Mouse (Mus musculus): ENCODE data around the gene Hnrnpul1. TPM values are rescaled to one million over a fixed set of nuclear protein-coding genes. Genes with fewer than 3 reads are reported as not detected.
A peak's percentile ranks its signal among the peaks of the same experiment; 100 is the strongest.

Hnrnpul1 gene
- polyA plus RNA-seq, 1 experiment = 84.0 TPM

DNA sequence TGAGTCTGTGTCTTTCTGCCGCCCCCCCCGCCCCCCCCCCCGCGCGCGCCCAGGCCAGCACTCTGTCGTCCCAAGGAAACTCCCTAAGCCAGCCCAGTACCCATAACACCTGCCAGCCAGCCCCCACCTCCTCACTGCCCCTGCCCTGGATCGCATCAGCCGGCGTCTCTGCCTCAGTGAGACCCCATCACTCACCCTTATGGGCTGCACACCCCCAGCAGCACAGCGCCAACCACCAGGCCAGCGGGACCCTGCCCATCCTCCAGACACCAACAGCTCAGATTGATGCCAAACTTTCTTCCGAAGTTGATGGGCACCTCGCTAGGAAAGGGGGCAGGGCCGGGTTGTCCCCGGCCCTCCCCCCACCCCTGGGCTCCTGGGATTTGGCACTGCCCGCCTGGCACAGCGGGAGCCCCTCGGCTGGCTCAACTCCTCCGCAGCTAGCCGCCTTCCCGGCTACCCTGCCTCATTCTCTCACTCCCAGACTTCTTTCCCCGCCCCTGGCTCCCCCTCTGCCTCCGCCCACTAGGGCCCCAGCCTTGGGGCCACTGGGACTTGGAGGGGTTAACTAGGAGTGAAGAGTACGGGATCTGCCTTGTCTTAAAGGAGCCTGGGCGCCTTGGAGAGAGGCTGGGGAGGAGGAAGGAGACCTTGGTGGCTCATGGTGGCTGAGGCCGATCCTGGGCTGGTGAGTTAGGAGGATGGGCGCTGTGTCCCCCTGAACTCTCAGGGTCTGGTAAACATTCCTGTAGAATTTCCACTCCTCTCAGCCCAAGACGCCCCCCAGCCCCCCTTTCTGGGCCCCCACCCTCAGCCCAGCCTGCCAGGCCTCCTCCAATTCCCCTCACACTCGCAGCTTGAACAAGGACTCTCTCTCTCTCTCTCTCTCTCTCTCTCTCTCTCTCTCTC, 33.9 kb upstream of the Hnrnpul1 start, which contains the start of gene Axl:
Gene Axl, minus strand, starts transcription at position 486 of the 909 bp plus-strand sequence.
- H3K4me3 ChIP-seq (ENCODE audit: insufficient read depth, poor library complexity, severe bottlenecking) = peak within 1 kb of the TSS; percentile 65
- H3K79me2 ChIP-seq (ENCODE audit: control insufficient read depth, insufficient read depth) = peaks cover 68% of the 10 kb centered on the region
- H3ac ChIP-seq (ENCODE audit: control insufficient read depth, insufficient read length, low read depth) = peak within 1 kb of the TSS; percentile 89
- H3K27me3 ChIP-seq (ENCODE audit: control insufficient read depth, insufficient read depth, insufficient read length) = no peaks in the 10 kb centered on the region
- TF ChIP-seq CEBPB (IDR thresholded peaks at IDR 0.05; ENCODE audit: low read depth) (no peak), CTCF (IDR thresholded peaks at IDR 0.05; ENCODE audit: control insufficient read depth, insufficient read depth, insufficient read length) (no peak), MYOG (IDR thresholded peaks at IDR 0.05; ENCODE audit: control insufficient read depth, extremely low read depth, insufficient read length) (no peak), MYOD1 (IDR thresholded peaks at IDR 0.05; ENCODE audit: control insufficient read depth, insufficient read length, low read depth) (no peak), MAX (IDR thresholded peaks at IDR 0.05) (no peak), FOSL1 (IDR thresholded peaks at IDR 0.05; ENCODE audit: insufficient read depth, low read length, poor library complexity, severe bottlenecking) (no peak), USF1 (IDR thresholded peaks at IDR 0.05; ENCODE audit: low read depth) (no peak)
- H3K36me3 ChIP-seq (ENCODE audit: control insufficient read depth, insufficient read depth) = peaks cover 20% of the 10 kb centered on the region
- peaks cover 38% of the 10 kb centered on the region for H3K79me3 ChIP-seq (ENCODE audit: low read depth)

DNA sequence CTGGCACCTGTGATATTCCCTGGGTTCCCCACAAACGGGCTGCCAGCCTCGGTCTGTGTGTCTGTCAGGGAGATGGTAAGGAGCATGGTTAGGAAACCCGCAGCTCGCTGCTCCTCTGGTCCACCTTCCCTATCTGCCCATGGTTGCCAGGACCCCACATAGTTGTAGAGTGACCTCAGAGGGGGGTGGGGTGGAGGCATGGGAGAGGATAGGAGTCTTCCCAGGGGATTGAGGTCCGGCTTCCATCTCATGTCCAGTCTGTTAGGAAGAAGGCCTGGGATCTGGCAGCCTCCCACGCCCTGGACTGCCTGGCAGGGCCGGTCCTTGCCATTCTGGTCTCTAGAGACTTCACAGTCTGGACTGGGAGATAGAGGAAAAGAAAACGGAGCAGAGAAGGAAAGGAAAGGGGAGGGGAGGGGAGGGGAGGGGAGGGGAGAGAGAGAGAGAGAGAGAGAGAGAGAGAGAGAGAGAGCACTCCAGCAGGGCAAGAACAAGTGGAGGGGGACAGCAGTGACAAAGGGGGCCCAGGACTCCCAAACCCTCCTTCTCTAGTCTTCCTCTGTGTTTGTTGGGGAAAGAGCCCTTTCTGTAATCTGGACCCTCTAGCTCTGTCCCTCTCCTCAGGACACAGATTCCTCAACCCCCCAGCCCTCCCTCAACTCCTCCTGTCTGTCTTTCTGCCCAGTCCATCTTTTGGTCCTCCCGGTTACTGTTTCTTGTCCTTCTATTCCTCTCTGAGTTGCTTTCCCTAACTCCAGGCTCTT, 33.1 kb upstream of the Hnrnpul1 start:
- H3K27me3 ChIP-seq (ENCODE audit: control insufficient read depth, insufficient read depth, insufficient read length) = no peaks in the 10 kb centered on the region
- H3K4me3 ChIP-seq (ENCODE audit: insufficient read depth, poor library complexity, severe bottlenecking) = peak overlapping the region; percentile 65
- H3K36me3 ChIP-seq (ENCODE audit: control insufficient read depth, insufficient read depth) = peaks cover 26% of the 10 kb centered on the region
- H3ac ChIP-seq (ENCODE audit: control insufficient read depth, insufficient read length, low read depth) = peak overlapping the region; percentile 88
- peaks cover 68% of the 10 kb centered on the region for H3K79me2 ChIP-seq (ENCODE audit: control insufficient read depth, insufficient read depth)
- TF ChIP-seq CTCF (IDR thresholded peaks at IDR 0.05; ENCODE audit: control insufficient read depth, insufficient read depth, insufficient read length) = no peak
- no peak for TF ChIP-seq CEBPB (IDR thresholded peaks at IDR 0.05; ENCODE audit: low read depth)
- TF ChIP-seq MYOD1 (IDR thresholded peaks at IDR 0.05; ENCODE audit: control insufficient read depth, insufficient read length, low read depth) = no peak
- TF ChIP-seq MAX (IDR thresholded peaks at IDR 0.05) = peak; percentile 13
- no peak for TF ChIP-seq USF1 (IDR thresholded peaks at IDR 0.05; ENCODE audit: low read depth)
- no peak for TF ChIP-seq MYOG (IDR thresholded peaks at IDR 0.05; ENCODE audit: control insufficient read depth, extremely low read depth, insufficient read length)
- peaks cover 38% of the 10 kb centered on the region for H3K79me3 ChIP-seq (ENCODE audit: low read depth)

DNA sequence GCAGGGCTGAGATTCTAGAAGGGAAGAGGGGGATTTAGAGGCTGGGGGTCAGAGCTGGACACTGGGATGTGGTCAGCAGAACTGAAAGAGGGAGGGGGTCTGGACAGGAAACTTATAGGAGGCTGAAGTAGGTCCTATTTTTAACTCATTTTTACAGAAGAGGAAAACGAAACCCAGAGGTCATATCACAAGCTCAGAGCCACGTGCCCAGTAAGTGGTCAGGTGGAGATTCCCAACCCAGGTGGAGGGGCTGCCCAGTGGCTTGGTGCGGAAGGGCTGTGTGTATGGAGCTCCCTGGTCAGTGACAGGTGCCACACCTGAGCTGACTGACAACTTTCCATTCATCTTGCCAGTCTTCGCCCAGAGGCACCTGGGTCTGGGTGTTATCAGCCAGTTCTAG, 32.4 kb upstream of the Hnrnpul1 start:
- H3K79me3 ChIP-seq (ENCODE audit: low read depth) = peaks cover 38% of the 10 kb centered on the region
- peaks cover 26% of the 10 kb centered on the region for H3K36me3 ChIP-seq (ENCODE audit: control insufficient read depth, insufficient read depth)
- TF ChIP-seq FOSL1 (IDR thresholded peaks at IDR 0.05; ENCODE audit: insufficient read depth, low read length, poor library complexity, severe bottlenecking) (no peak), USF1 (IDR thresholded peaks at IDR 0.05; ENCODE audit: low read depth) (peak; percentile 46)
- peak overlapping the region; percentile 65 for H3K4me3 ChIP-seq (ENCODE audit: insufficient read depth, poor library complexity, severe bottlenecking)
- H3ac ChIP-seq (ENCODE audit: control insufficient read depth, insufficient read length, low read depth) = peak overlapping the region; percentile 54
- no peaks in the 10 kb centered on the region for H3K27me3 ChIP-seq (ENCODE audit: control insufficient read depth, insufficient read depth, insufficient read length)
- H3K79me2 ChIP-seq (ENCODE audit: control insufficient read depth, insufficient read depth) = peaks cover 68% of the 10 kb centered on the region

DNA sequence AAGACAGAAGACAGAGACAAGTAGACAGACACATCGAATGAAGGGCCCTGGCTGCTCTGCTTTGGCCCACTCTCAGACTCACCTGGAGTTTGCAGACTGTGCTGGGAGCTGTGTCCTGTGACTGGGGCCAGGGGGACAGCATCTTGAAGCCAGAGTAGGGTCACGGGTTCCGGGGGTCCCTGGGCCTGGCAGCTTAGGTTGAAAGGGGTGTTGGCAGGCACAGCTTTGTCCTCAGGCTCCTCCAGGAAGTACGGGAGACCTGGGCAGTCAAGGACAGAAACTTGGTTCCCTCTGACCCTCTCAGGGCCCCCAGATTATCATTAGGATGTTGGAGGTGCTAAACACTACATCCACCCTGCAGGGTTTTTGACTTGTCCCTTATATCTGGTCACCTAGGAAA, 31.2 kb upstream of the Hnrnpul1 start:
- H3K79me3 ChIP-seq (ENCODE audit: low read depth) = peaks cover 36% of the 10 kb centered on the region
- TF ChIP-seq CEBPB (IDR thresholded peaks at IDR 0.05; ENCODE audit: low read depth) (no peak), FOSL1 (IDR thresholded peaks at IDR 0.05; ENCODE audit: insufficient read depth, low read length, poor library complexity, severe bottlenecking) (no peak), USF1 (IDR thresholded peaks at IDR 0.05; ENCODE audit: low read depth) (no peak), MYOG (IDR thresholded peaks at IDR 0.05; ENCODE audit: control insufficient read depth, extremely low read depth, insufficient read length) (no peak), MAX (IDR thresholded peaks at IDR 0.05) (no peak), CTCF (IDR thresholded peaks at IDR 0.05; ENCODE audit: control insufficient read depth, insufficient read depth, insufficient read length) (no peak), MYOD1 (IDR thresholded peaks at IDR 0.05; ENCODE audit: control insufficient read depth, insufficient read length, low read depth) (no peak)
- peak overlapping the region; percentile 56 for H3ac ChIP-seq (ENCODE audit: control insufficient read depth, insufficient read length, low read depth)
- no peaks in the 10 kb centered on the region for H3K27me3 ChIP-seq (ENCODE audit: control insufficient read depth, insufficient read depth, insufficient read length)
- H3K36me3 ChIP-seq (ENCODE audit: control insufficient read depth, insufficient read depth) = peaks cover 31% of the 10 kb centered on the region
- H3K79me2 ChIP-seq (ENCODE audit: control insufficient read depth, insufficient read depth) = peaks cover 68% of the 10 kb centered on the region
- H3K4me3 ChIP-seq (ENCODE audit: insufficient read depth, poor library complexity, severe bottlenecking) = peak overlapping the region; percentile 23

DNA sequence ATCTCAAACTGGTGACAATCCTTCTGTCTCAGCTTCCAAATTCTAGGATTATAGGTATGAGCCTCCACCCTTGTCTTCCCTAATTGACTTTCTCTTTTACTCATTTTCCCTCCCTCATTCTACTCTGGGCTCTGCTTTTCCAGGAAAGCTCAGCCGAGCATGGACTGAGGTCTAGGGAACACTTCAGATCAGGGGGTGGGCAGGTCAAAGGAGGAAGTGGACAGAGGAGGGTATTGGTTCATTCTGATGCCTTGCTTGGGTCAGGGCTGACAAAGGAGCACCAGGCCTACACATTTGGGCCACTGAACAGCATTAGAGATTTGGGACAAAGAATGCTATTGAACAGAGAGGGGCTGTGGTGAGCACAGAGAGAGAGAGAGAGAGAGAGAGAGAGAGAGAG, 30.3 kb upstream of the Hnrnpul1 start:
- Histone ChIP-seq H3K79me2 (ENCODE audit: control insufficient read depth, insufficient read depth) (peaks cover 68% of the 10 kb centered on the region), H3K36me3 (ENCODE audit: control insufficient read depth, insufficient read depth) (peaks cover 41% of the 10 kb centered on the region), H3K27me3 (ENCODE audit: control insufficient read depth, insufficient read depth, insufficient read length) (no peaks in the 10 kb centered on the region), H3K79me3 (ENCODE audit: low read depth) (peaks cover 34% of the 10 kb centered on the region), H3K4me3 (ENCODE audit: insufficient read depth, poor library complexity, severe bottlenecking) (no peak overlapping the region), H3ac (ENCODE audit: control insufficient read depth, insufficient read length, low read depth) (no peak overlapping the region)
- no peak for TF ChIP-seq CEBPB (IDR thresholded peaks at IDR 0.05; ENCODE audit: low read depth)
- no peak for TF ChIP-seq FOSL1 (IDR thresholded peaks at IDR 0.05; ENCODE audit: insufficient read depth, low read length, poor library complexity, severe bottlenecking)
- no peak for TF ChIP-seq USF1 (IDR thresholded peaks at IDR 0.05; ENCODE audit: low read depth)
- no peak for TF ChIP-seq CTCF (IDR thresholded peaks at IDR 0.05; ENCODE audit: control insufficient read depth, insufficient read depth, insufficient read length)
- no peak for TF ChIP-seq MYOG (IDR thresholded peaks at IDR 0.05; ENCODE audit: control insufficient read depth, extremely low read depth, insufficient read length)
- no peak for TF ChIP-seq MYOD1 (IDR thresholded peaks at IDR 0.05; ENCODE audit: control insufficient read depth, insufficient read length, low read depth)
- no peak for TF ChIP-seq MAX (IDR thresholded peaks at IDR 0.05)

Measured in C2C12 (cell line).